Mouse (Mus musculus): ENCODE results near the gene Zfp764. TPM values are rescaled to one million over a fixed set of nuclear protein-coding genes. Genes with fewer than 3 reads are reported as not detected.

The Zfp764 gene
- polyA plus RNA-seq, 1 experiment from 2014 or later = 7.1 TPM

- Histone ChIP-seq H3K4me2 (no peak overlapping the region), H3K36me3 (ENCODE audit: control insufficient read depth, insufficient read depth, low read length) (no peaks in the 10 kb centered on the region), H3K9ac (ENCODE audit: low read length) (no peak overlapping the region), H3K4me3 (ENCODE audit: low read depth, low read length) (no peak overlapping the region), H3K4me1 (ENCODE audit: control insufficient read depth, insufficient read depth, low read length) (peaks cover 6% of the 10 kb centered on the region; the same call in 1 of the 2 replicates), H3K27ac (ENCODE audit: low read depth, low read length) (no peak overlapping the region), H3K9me3 (ENCODE audit: control insufficient read depth, low read length) (no peaks in the 10 kb centered on the region), H3K27me3 (ENCODE audit: control insufficient read depth, insufficient read depth, low read length) (no peaks in the 10 kb centered on the region; the same call in 1 of the 2 replicates)
- 66% methylated on average over 13 of the region's 13 CpGs for WGBS
- DNase-seq (ENCODE audit: low spot score, missing footprints) = peak; percentile 60
- ATAC-seq (ENCODE audit: low FRiP score) = no peak
Observed at GRCm38 (mm10) chr7:127361449-127361848, 45.2 kb downstream of the Zfp764 start.

- Histone ChIP-seq H3K4me1 (ENCODE audit: control insufficient read depth, insufficient read depth, low read length) (peaks cover 6% of the 10 kb centered on the region; the same call in 1 of the 2 replicates), H3K27me3 (ENCODE audit: control insufficient read depth, insufficient read depth, low read length) (no peaks in the 10 kb centered on the region; the same call in 1 of the 2 replicates), H3K4me2 (no peak overlapping the region), H3K4me3 (ENCODE audit: low read depth, low read length) (no peak overlapping the region), H3K9ac (ENCODE audit: low read length) (no peak overlapping the region), H3K36me3 (ENCODE audit: control insufficient read depth, insufficient read depth, low read length) (no peaks in the 10 kb centered on the region), H3K27ac (ENCODE audit: low read depth, low read length) (no peak overlapping the region), H3K9me3 (ENCODE audit: control insufficient read depth, low read length) (no peaks in the 10 kb centered on the region)
- 87% methylated on average over 4 of the region's 4 CpGs for WGBS
- ATAC-seq (ENCODE audit: low FRiP score) = no peak
- peak; percentile 17 for DNase-seq (ENCODE audit: low spot score, missing footprints)
Observed at GRCm38 (mm10) chr7:127360265-127360664, 46.4 kb downstream of the Zfp764 start.

GRCm38 (mm10) chr7:127358472-127358871, 48.1 kb downstream of the Zfp764 start:
- no peak overlapping the region for H3K9ac ChIP-seq (ENCODE audit: low read length)
- H3K4me1 ChIP-seq (ENCODE audit: control insufficient read depth, insufficient read depth, low read length) = peaks cover 2% of the 10 kb centered on the region; the same call in 1 of the 2 replicates
- no peaks in the 10 kb centered on the region for H3K36me3 ChIP-seq (ENCODE audit: control insufficient read depth, insufficient read depth, low read length)
- H3K4me3 ChIP-seq (ENCODE audit: low read depth, low read length) = no peak overlapping the region
- no peak overlapping the region for H3K4me2 ChIP-seq
- no peak overlapping the region for H3K27ac ChIP-seq (ENCODE audit: low read depth, low read length)
- no peaks in the 10 kb centered on the region for H3K9me3 ChIP-seq (ENCODE audit: control insufficient read depth, low read length)
- DNase-seq (ENCODE audit: low spot score, missing footprints) (peak; percentile 60), ATAC-seq (ENCODE audit: low FRiP score) (no peak)
- H3K27me3 ChIP-seq (ENCODE audit: control insufficient read depth, insufficient read depth, low read length) = no peaks in the 10 kb centered on the region; the same call in 1 of the 2 replicates
- WGBS = 71% methylated on average over 4 of the region's 4 CpGs

GRCm38 (mm10) chr7:127357871-127358270, 48.8 kb downstream of the Zfp764 start:
- H3K4me3 ChIP-seq (ENCODE audit: low read depth, low read length) = no peak overlapping the region
- H3K9me3 ChIP-seq (ENCODE audit: control insufficient read depth, low read length) = no peaks in the 10 kb centered on the region
- no peak overlapping the region for H3K4me2 ChIP-seq
- no peaks in the 10 kb centered on the region; the same call in 1 of the 2 replicates for H3K27me3 ChIP-seq (ENCODE audit: control insufficient read depth, insufficient read depth, low read length)
- no peaks in the 10 kb centered on the region for H3K36me3 ChIP-seq (ENCODE audit: control insufficient read depth, insufficient read depth, low read length)
- ATAC-seq (ENCODE audit: low FRiP score) (no peak), DNase-seq (ENCODE audit: low spot score, missing footprints) (peak; percentile 35)
- H3K27ac ChIP-seq (ENCODE audit: low read depth, low read length) = no peak overlapping the region
- WGBS = 72% methylated on average over 2 of the region's 2 CpGs
- H3K9ac ChIP-seq (ENCODE audit: low read length) = no peak overlapping the region
- no peaks in the 10 kb centered on the region for H3K4me1 ChIP-seq (ENCODE audit: control insufficient read depth, insufficient read depth, low read length)

GRCm38 (mm10) chr7:127355796-127356195, 50.8 kb downstream of the Zfp764 start:
- ATAC-seq (ENCODE audit: low FRiP score) = no peak
- 68% methylated on average over 3 of the region's 3 CpGs for WGBS
- Histone ChIP-seq H3K9me3 (ENCODE audit: control insufficient read depth, low read length) (no peaks in the 10 kb centered on the region), H3K4me3 (ENCODE audit: low read depth, low read length) (no peak overlapping the region), H3K4me1 (ENCODE audit: control insufficient read depth, insufficient read depth, low read length) (no peaks in the 10 kb centered on the region), H3K36me3 (ENCODE audit: control insufficient read depth, insufficient read depth, low read length) (no peaks in the 10 kb centered on the region), H3K9ac (ENCODE audit: low read length) (no peak overlapping the region), H3K27ac (ENCODE audit: low read depth, low read length) (no peak overlapping the region), H3K4me2 (no peak overlapping the region), H3K27me3 (ENCODE audit: control insufficient read depth, insufficient read depth, low read length) (no peaks in the 10 kb centered on the region)
- DNase-seq (ENCODE audit: low spot score, missing footprints) = no peak

Other genes starting within 250 kb of the Zfp764 start
- 85.3 and 88.0 TPM in 2 replicates for gene Cd2bp2, start 210.8 kb downstream of the Zfp764 start, polyA plus RNA-seq (2014; fragmentation: Nextera tagmentation; extraction: Ambion mirVana)
- gene Tbc1d10b, start 198.4 kb downstream of the Zfp764 start, polyA plus RNA-seq (2014; fragmentation: Nextera tagmentation; extraction: Ambion mirVana) = 16.9 and 19.3 TPM in 2 replicates
- gene Mylpf, start 197.9 kb downstream of the Zfp764 start, polyA plus RNA-seq (2014; fragmentation: Nextera tagmentation; extraction: Ambion mirVana) = 11.7 and 13.2 TPM in 2 replicates
- gene Zfp553, start 173.8 kb downstream of the Zfp764 start, polyA plus RNA-seq (2014; fragmentation: Nextera tagmentation; extraction: Ambion mirVana) = 30.3 and 32.4 TPM in 2 replicates
- gene Sept1, start 173.7 kb downstream of the Zfp764 start, polyA plus RNA-seq (2014; fragmentation: Nextera tagmentation; extraction: Ambion mirVana) = 24.6 and 29.8 TPM in 2 replicates
- gene Zfp771, start 162.5 kb downstream of the Zfp764 start, polyA plus RNA-seq (2014; fragmentation: Nextera tagmentation; extraction: Ambion mirVana) = 49.3 and 54.0 TPM in 2 replicates
- 235 and 254 TPM in 2 replicates for gene Dctpp1, start 146.1 kb downstream of the Zfp764 start, polyA plus RNA-seq (2014; fragmentation: Nextera tagmentation; extraction: Ambion mirVana)
- 79.0 and 84.5 TPM in 2 replicates for gene Sephs2, start 132.8 kb downstream of the Zfp764 start, polyA plus RNA-seq (2014; fragmentation: Nextera tagmentation; extraction: Ambion mirVana)
- gene Itgal, start 110.6 kb downstream of the Zfp764 start, polyA plus RNA-seq (2014; fragmentation: Nextera tagmentation; extraction: Ambion mirVana) = 0.63 and 0.69 TPM in 2 replicates
- 5.8 and 7.5 TPM in 2 replicates for gene Zfp768, start 61.2 kb downstream of the Zfp764 start, polyA plus RNA-seq (2014; fragmentation: Nextera tagmentation; extraction: Ambion mirVana)
- 6.4 and 6.5 TPM in 2 replicates for gene Zfp747, start 30.8 kb downstream of the Zfp764 start, polyA plus RNA-seq (2014; fragmentation: Nextera tagmentation; extraction: Ambion mirVana)
- gene 9130019O22Rik, start 19.7 kb downstream of the Zfp764 start, polyA plus RNA-seq (2014; fragmentation: Nextera tagmentation; extraction: Ambion mirVana) = 6.1 and 6.5 TPM in 2 replicates
- gene E430018J23Rik, start 13.2 kb downstream of the Zfp764 start, polyA plus RNA-seq (2014; fragmentation: Nextera tagmentation; extraction: Ambion mirVana) = 5.0 and 6.4 TPM in 2 replicates
- 32.7 and 34.5 TPM in 2 replicates for gene Zfp688, start 15.2 kb upstream of the Zfp764 start, polyA plus RNA-seq (2014; fragmentation: Nextera tagmentation; extraction: Ambion mirVana)
- 12.6 and 15.0 TPM in 2 replicates for gene Zfp689, start 42.3 kb upstream of the Zfp764 start, polyA plus RNA-seq (2014; fragmentation: Nextera tagmentation; extraction: Ambion mirVana)
- 70.3 and 72.4 TPM in 2 replicates for gene Prr14, start 52.8 kb upstream of the Zfp764 start, polyA plus RNA-seq (2014; fragmentation: Nextera tagmentation; extraction: Ambion mirVana)
- gene Fbrs, start 72.4 kb upstream of the Zfp764 start, polyA plus RNA-seq (2014; fragmentation: Nextera tagmentation; extraction: Ambion mirVana) = 9.8 and 10.7 TPM in 2 replicates
- gene Srcap, start 105.2 kb upstream of the Zfp764 start, polyA plus RNA-seq (2014; fragmentation: Nextera tagmentation; extraction: Ambion mirVana) = 49.6 and 52.1 TPM in 2 replicates
- 19.2 and 20.2 TPM in 2 replicates for gene Gm42715, start 112.8 kb upstream of the Zfp764 start, polyA plus RNA-seq (2014; fragmentation: Nextera tagmentation; extraction: Ambion mirVana)
- 4.0 and 8.4 TPM in 2 replicates for gene Tmem265, start 154.6 kb upstream of the Zfp764 start, polyA plus RNA-seq (2014; fragmentation: Nextera tagmentation; extraction: Ambion mirVana)
- gene Phkg2, start 166.5 kb upstream of the Zfp764 start, polyA plus RNA-seq (2014; fragmentation: Nextera tagmentation; extraction: Ambion mirVana) = 55.1 and 56.2 TPM in 2 replicates
- 13.4 and 15.8 TPM in 2 replicates for gene Ccdc189, start 181.8 kb upstream of the Zfp764 start, polyA plus RNA-seq (2014; fragmentation: Nextera tagmentation; extraction: Ambion mirVana)
- gene Rnf40, start 181.9 kb upstream of the Zfp764 start, polyA plus RNA-seq (2014; fragmentation: Nextera tagmentation; extraction: Ambion mirVana) = 36.5 and 39.2 TPM in 2 replicates
- 32.1 and 34.4 TPM in 2 replicates for gene Zfp629, start 209.0 kb upstream of the Zfp764 start, polyA plus RNA-seq (2014; fragmentation: Nextera tagmentation; extraction: Ambion mirVana)